Mouse (Mus musculus): ENCODE measurements around the gene Bace1.

GRCm38 (mm10) chr9:45851330-45851729 lies 12.9 kb downstream of the Bace1 start:
- TF ChIP-seq POLR2A (IDR thresholded peaks at IDR 0.05; ENCODE audit: low read depth, low read length) (no peak), CTCF (IDR thresholded peaks at IDR 0.05; ENCODE audit: extremely low read depth, insufficient read depth, insufficient read length, insufficient replicate concordance) (no peak)
